Mouse (Mus musculus) mouse trophoblast stem cell (cell line): ENCODE measurements around the gene Pard6a.

Source experiments
- in situ Hi-C, 2 experiments: fragments of 300-500 bp; cut with MseI, MboI; formaldehyde crosslinking; loops; 2 replicates in 1 of 2; 3 replicates in 1 of 2; pipeline ENCODE4 v1.15.1; 2025

The Pard6a gene

DNA sequence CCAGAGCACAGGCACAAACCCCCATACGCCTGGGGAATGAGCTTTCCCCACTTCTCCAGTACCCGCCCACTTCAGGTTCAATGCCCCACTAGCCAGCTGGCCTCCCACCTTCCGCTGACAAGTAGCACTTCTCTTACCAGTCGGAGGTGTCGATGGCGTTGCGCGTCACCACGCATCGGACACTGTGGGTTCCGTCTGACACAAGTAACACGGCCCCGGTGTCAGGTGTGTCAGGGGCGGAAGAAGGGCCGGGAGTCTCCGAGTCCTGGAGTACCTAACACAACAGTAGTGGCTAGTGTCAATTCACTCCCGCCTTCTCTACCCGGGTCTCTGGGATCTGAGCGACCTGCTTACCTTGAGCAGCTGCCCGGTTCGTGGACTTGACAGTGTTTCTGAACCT is 382 bp upstream of the Pard6a start:
- in situ Hi-C loops = no loop called here

DNA sequence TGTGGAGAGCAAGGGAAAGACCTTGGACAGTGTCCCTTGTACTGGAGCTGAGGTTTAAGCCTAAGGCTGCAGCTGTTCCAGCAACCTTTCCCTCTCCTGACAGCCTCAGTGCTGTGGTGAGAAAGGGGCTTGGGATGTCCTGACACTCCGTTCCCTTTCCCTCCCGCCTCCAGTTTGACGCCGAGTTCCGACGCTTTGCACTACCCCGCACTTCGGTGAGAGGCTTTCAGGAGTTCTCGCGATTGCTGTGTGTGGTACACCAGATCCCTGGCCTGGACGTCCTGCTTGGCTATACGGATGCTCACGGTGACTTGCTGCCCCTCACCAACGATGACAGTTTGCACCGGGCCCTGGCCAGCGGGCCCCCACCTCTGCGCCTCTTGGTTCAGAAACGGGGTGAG is 1.1 kb downstream of the Pard6a start:
- in situ Hi-C loops = no loop called here

DNA sequence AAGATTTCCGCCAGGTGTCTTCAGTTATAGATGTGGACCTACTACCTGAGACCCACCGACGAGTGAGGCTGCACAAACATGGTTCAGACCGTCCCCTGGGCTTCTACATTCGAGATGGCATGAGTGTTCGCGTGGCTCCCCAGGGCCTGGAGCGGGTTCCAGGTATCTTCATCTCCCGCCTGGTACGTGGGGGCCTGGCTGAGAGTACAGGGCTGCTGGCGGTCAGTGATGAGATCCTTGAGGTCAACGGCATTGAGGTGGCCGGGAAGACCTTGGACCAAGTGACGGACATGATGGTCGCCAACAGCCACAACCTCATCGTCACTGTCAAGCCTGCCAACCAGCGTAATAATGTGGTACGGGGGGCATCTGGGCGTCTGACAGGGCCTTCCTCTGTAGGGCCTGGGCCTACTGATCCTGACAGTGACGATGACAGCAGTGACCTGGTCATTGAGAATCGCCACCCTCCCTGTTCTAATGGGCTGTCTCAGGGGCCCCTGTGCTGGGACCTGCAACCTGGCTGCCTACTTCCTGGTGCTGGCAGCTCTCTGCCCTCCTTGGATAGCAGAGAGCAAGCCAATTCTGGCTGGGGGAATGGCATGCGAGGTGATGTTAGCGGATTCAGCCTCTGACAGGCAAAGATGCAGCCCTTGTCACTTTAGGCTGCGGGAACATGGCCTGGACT is 1.9 kb downstream of the Pard6a start:
- in situ Hi-C loops = no loop called here

DNA sequence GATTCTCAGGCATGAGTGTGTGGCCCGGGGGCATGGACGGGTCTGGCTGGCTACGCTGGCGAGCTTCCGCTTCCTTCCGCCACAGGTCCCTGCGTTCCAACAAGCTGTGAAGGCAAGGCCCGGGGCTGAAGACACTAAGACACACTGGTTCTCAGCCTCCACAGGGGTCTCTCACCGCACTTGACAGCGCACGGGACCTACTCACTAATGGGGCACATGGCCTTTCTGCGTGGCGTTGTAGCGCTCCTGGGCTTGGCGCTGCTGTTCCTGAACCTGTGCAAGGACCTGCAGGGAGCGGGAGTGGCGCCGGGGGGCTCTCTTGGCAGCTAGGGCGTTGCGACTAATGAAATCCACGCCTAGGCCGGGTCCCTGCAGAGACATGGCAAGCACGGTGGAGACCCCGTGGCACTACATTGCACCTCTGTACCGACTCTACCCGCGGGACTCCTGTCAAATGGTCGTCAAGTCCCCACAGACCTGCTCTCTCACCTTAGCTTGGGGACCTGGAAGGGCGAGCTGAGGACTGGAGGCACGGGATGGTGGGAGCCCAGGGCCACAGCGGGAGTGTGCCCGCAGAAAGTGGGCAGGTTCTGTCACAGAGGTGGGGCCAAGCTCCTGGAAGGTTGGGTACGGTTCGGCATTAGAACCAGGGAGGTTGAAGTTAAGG is 3.3 kb downstream of the Pard6a start:
- in situ Hi-C loops = no loop called here

DNA sequence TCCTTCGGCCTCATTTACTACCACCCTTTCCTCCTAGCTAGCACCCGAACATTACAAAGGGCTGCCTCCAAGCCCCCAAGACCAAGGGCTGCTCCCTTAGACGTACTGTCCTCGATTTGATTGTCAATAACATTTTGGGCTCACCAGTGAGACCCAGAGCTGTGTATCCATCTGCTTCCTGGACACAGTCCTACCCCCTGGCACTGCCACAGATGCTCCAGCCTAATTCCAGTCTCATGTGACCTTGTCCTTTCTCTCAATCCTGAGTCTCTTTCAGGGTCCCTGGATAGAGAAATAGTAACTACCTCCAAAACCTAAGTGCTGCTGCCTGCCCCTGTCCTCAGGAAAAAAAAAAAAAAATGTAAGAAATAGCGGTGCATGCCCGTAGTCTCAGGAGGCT is 4.0 kb downstream of the Pard6a start:
- in situ Hi-C loops = no loop called here

DNA sequence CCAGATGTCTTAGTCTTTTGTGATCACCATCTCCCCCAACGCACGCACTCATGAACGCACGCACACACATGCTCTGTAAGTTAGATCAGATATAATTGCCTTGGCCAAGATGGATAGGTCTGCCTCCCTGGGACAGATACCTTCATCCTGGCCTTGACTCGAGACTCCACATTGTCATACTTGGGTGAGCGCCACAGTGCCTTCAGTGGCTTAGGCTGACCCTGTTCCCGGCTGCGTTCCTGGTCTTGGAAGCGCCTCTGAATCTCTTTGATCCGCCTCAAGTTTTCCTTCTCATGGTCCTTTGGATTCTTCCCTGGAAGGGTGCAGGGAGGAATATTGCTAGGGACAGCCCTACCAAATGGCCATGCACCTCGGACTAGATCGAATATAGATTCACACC is 5.5 kb downstream of the Pard6a start:
- in situ Hi-C loops = no loop called here

DNA sequence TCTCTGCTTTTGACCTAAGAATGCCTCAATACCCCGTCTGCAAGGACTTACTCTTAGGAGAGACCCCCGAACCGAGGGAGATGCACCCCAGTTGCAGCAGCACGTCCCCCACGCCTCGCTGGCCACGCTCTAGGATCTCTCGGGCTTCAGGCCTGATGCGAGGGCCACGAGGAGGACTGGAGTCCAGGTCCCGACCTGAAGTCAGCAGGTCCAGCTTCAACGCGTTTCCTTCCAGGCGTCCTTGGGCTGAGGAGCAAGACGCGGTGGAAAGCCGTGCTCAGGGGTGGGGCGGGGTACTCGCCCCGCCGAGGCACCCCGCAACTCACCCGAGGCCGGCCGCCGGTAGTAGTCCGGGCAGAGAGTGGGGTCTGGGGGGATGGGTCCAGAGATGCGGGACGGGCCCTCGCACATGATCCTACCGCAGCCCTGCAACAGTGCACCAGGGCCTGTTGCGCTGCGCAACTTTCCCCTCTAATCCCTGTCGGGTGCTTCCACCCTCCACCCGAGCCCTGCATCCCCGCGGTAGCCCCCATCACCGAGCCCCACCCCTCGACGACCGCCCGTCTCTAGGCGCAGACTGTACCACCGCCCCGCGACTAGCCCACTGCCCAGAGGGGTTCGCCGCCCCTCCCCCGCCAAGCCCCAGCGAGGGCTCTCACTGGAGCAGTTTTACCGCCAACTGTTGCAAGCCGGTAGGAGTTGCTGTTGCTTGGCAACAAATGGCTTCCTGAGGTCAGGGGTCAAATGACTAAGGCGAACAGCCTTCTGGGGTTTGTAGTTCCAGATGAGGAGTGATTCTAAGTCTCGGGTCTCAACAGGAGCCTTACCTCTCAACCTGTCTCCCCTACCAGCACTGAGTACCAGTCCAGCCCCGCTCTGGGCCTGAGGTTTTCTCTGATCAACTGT is 6.8 kb downstream of the Pard6a start, which contains the start of the genes 4933405L10Rik and Enkd1:
Gene 4933405L10Rik, plus strand, starts transcription at position 158 of the 906 bp plus-strand sequence.
Gene Enkd1, minus strand, starts transcription at position 713 of the 906 bp plus-strand sequence.
- in situ Hi-C loops = no loop called here

DNA sequence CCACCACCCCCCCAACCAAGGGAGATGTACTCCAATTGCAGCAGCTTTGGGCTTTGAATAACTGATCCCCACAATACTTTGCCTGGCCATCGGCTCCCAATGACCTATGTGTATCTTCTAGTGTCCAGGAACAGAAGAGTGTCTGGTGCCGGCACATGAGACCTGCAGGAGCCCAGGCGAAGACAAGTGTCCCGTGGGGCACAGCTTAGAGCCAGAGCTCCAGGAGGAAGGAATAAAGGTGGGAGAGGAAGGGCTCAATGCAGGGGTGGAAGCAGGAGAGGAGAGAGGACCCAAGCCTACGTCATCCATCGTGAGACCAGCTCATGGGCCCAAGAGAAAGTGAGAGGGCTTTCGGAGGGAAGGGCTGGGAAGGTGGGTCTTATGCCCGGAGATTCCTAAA is 7.7 kb downstream of the Pard6a start:
- in situ Hi-C loops = no loop called here

DNA sequence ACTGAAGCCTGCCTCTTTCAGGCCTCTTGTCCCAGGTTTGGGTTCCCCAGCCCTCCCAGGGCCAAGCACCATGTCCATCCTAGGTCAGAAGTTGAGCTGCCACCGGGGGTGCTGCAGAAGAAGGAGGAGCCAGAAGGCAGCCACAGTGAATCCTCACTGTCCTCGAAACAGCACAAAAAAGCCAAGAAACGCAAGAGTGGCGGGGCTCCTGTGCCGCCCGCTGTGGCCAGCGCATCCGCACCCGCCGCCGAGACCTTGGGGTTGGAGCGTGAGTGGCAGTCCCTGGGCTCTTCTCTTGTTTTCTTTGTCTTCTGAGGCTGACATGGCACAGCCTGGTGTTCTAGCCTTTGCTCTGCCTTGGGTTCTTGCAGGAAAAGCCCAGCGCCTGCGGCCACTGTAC is 8.4 kb downstream of the Pard6a start:
- in situ Hi-C loops = no loop called here

DNA sequence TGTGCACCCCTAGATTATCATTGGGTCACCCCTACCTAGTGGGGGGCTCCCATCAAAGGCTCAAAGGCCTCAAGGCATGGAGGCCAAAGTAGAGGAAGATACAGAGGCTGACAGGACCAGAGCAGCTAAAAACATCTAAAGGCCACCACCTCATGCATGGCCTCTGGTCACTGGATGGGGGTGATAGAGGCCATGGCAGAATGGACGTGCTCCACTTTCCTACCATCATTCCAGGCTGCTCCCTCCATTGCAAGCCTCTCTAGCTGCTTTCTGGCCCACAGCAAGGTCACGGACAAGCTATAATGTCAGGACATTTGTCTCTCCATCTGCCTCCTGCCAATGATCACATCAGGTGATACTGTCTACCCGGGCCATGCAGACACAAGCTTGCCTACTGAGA is 11.3 kb downstream of the Pard6a start:
- in situ Hi-C loops = no loop called here

DNA sequence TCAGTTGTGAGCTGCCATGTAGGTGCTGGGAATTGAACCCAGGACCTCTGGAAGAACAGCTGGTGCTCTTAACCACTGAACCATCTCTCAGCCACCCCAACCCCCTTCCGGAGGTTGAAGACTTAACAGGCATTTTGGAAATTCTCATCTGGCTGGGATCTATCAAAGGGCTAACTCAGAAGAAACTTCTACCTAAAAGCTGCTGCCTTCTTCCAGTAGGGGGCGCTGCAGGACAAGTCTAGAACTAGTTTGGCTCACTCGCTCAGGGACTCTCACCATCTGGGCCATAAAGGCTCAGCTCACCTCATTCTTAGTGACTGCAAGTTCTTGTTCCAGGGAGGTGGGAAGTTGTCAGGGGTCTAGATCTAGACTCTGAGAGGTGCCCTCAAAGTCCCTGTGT is 13.2 kb downstream of the Pard6a start:
- in situ Hi-C loops = no loop called here

DNA sequence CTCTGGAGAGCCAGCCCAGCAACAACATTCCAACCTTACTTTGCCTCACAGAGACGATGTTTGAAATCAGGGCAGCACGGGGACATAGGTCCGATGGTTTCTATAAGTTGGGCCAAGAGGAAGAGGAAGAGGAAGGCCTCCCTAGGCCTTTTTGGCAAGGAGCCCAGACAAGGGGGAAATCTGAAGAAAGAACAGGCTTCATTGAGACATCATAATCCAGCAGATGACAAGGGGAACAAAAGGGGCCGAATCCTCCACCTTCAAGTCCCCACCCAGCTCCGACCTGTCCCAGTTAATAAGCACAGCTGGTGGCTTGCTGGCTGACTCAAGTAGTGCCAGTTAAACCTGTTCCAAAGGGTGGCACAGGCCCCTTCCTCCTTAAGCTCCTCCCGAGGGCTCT is 14.1 kb downstream of the Pard6a start:
- in situ Hi-C loops = loop anchor here in 1 of 2 experiments (5.0 kb wide), 1 partner anchor 37 kb away; no protein-coding TSS in a partner anchor

DNA sequence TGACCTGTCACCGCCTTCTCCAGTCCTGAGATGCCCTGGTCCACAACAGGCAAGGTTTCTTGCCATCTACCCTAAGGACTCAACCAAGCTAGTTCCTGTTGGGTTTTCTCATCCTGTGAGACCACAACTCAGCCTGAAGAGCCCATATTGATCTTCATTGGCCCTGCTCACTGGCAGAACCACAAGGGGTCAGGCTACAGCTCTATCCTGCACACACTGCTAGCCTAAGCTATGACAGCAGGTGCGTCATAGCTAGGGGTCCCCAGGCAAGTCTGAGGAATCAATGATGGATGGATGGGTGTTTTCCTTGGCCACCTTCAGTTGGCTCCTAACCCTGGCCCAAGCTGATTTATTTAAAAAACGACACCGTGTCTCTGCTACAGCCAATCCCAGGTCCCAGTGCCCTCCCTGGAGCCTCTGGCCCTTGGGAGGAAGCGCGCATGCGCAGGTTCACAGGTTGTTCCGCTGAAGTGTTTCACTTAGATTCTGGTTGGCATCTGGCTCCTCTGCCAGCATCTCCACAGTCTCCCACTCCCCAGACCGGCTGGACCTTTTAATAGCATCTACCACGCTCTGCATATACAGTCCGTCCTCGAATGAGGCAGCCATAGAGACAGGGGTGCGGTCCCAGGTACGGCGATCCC is 15.5 kb downstream of the Pard6a start:
- in situ Hi-C loops = loop anchor here in 1 of 2 experiments (5.0 kb wide), 1 partner anchor 36 kb away; no protein-coding TSS in a partner anchor

DNA sequence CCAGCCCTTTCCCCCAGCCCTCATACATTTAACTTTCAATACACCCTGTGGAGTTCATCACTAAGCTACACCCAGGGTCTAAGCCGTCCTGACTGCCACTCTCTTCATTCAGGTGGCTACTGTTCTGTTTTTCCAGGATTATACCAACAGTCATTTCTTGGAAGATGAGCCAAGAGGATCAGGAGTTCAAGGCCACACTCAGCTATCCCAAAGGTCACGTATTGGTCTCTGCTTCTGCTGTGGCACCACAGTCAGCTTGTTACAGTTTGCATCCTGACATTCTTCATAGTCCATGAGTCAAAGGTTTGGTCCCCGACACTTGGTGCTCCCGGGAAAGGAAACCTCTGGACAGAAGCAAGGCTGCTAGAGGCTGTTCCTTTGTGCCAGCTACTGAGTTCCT is 18.7 kb downstream of the Pard6a start:
- in situ Hi-C loops = loop anchor here in 1 of 2 experiments (5.0 kb wide), 1 partner anchor 33 kb away; no protein-coding TSS in a partner anchor

DNA sequence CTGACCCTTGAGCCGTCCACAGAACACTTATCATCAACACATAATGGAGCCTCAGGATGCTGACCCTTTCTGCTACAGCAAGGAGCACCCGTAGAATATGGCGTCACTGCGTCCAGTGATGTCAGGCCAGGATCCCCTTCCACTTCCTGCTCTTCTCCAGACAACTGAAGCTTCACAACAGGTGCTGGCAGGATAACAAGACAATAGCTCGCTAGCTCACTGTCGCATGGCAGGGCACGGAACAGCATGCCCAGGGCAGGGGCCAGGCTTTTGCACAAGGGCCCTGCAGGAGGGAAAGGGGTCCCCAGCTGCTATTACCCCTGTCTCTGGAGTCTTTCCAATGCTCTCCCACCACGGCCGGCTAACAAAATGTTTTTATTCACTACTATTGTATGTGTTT is 21.9 kb downstream of the Pard6a start:
- in situ Hi-C loops = no loop called here

DNA sequence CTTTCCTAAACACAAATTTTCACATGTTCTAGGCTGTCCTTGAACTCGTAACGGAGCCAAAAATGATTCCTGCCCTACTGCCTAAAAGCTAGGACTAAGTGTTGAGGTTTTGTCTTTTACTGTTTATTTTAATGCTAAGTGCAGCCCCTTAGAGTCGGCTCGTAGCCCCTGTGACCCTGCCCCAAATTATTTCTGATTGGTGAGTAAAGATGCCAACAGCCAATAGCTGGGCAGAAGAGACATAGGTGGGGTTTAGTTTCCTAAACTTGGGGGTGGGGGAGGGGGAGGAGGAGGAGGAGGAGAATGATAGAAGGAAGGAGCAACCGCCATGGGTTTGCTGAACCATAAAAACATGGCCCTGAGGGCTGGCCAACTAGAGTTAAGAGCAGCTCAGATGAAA is 24.8 kb downstream of the Pard6a start:
- in situ Hi-C loops = no loop called here

DNA sequence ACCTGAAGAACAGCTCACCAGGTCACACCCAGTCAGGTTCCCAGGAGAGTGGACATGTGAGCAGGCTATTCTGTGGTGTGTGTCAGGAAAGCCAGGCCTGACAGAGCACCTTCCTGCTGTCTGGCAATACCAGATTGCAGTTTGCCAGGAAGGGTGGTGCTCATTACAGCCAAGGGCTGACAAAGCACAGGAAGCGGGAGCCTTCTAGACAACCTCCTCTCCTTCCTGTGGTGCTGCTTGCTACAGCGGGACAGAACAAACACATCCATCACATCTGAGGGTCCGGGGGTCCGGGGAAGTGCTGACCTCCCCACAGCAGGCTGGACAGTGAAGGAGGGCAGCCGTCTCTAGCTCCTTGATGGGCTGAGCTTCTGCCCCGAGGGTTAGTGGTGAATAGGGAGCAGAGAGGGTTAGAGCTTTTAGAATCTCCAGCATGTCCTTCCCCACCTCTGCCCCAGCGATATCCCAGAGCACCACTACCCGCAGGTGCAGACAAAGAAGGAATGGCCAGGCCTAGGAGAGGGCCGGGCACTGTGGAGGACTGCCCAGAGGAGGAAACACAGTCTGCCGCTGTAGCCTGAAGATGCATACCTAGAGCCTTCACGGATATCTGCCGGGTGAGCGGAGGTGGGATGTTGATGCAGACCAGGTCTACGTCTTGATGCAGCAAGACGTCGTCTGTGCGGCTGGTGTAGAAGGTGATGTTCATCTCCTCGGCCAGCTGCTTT is 26.6 kb downstream of the Pard6a start:
- in situ Hi-C loops = no loop called here

DNA sequence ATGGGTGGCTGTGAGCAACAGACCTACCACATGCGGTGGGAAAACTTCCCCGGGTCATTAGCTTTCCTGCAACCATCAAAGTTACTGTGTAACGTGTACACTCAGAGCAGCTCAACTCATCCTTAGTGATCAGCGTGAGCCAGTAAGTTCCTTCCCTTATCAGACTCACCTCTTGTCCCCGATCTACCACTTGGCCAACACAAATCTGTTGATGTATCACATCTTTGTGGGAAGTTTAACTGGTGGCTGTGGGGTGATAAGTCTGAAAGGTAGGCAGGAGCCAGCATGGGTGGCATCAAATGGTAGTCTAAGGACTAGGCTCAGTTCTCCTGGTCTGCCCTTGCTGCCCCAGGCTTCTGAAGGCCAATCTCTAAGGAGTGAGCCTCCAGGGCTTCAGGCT is 31.2 kb downstream of the Pard6a start:
- in situ Hi-C loops = no loop called here

DNA sequence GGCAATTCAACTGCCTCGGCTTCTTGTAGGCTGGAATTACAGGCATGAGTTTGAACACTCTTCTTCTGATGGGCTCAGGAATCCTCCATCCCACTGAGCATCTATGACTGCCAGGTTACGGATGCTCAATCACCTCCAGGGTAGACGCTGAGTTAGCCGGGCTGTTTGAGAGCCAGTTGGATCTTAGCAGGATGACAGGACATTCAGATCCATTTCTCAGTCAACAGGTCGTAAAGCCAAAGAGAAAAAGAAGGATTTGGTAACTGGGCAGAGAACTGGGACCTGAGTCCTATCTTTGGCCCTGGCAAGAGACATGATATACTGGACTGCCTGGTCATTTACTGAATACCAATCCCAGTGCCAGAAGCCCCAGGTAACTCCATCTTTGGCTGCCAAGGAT is 38.3 kb downstream of the Pard6a start:
- in situ Hi-C loops = no loop called here

DNA sequence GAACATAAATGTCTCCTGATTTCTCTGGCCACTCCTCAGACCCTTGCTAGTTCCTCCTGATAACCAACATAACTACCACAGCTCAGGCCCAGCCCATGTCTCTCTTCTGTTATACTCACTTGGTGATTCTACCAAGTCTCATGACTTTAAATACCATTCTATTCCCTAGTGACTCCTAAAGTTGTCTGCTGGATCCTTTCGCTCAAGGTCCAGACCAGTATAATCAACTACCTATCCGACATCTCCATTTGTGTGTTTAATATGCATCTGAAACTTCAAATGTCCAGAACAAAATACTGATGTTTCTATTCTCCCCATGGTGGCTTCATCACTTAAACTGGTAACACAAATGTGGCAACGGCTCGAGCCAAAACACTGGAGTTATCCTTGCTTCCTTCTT is 42.4 kb downstream of the Pard6a start:
- in situ Hi-C loops = no loop called here

DNA sequence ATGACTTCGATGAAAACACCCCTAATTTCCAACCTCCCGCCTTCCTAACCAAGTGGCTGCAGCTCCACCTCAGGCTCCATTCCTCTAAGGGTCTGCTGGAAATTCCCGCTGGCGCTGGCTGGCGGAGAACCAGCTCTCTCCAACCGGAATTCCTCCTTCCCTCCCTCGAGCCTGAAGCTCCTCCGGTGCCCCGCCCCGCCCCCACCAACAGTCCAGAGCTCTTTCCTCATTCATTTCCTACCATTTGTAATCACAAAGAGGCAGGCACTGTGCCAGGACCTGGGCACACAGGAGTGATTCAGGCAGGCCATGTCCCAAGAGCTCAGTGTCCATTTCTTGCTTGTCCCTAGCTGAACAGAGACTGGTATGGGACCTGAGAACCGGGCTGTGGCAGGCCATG is 49.7 kb downstream of the Pard6a start:
- in situ Hi-C loops = loop anchor here in 1 of 2 experiments (5.0 kb wide), 1 partner anchor 33 kb away; no protein-coding TSS in a partner anchor
